Mouse (Mus musculus): ENCODE results near the gene Man1a2.

DNA sequence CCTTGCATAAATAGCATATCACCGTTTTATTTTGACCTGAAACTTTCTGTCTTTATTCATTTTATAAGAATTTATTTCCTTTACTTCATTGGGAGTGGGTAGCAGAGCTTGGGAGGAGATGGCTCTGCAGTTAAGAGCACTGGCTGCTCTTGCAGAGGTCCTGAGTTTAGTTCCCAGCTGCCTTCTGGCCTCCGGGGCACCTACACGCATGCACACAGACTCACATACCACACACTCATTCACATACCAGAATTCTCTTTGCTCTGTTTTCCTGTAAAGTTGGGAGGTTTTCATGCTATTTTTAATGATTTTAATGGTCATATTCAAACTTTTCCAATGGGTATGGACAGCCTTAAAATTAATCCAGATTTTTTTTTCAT lies 137.4 kb downstream of the Man1a2 start:
- TF ChIP-seq CTCF (IDR thresholded peaks at IDR 0.05; ENCODE audit: borderline replicate concordance, insufficient read depth, low read depth, low read length) (no peak), POLR2A (IDR thresholded peaks at IDR 0.05; ENCODE audit: borderline replicate concordance, insufficient read depth, low read length) (no peak)

All from cerebellum, adult 2 months (tissue).